Mouse (Mus musculus) heart, embryonic 14.5 days (tissue): ENCODE results near the gene Opa3. TPM values are rescaled to one million over a fixed set of nuclear protein-coding genes. Genes with fewer than 3 reads are reported as not detected.
A peak's percentile ranks its signal among the peaks of the same experiment; 100 is the strongest.

Experiments
- ATAC-seq: fragments of 200-750 bp; cut with Nextera tagmentation; 2 replicates; pipeline ENCODE4 v1.8.0; 2017; ENCODE audit warnings: low read depth, moderate TSS enrichment; ENCODE audit not compliant: insufficient number of reproducible peaks, insufficient read depth, low FRiP score
- H3K27ac ChIP-seq, 2 experiments: fragments of 200-500 bp in 1 of 2; fragments of 300-500 bp in 1 of 2; sonication (generic) in 1 of 2; replicated peaks in 1 of 2; 2 replicates each; pipeline ENCODE4 v1.5.1; 2012 to 2014; ENCODE audit warnings: low read depth in 2 of 2, low read length in 2 of 2, control low read depth in 1 of 2, mild to moderate bottlenecking in 1 of 2, mixed read lengths in 1 of 2; ENCODE audit not compliant: control insufficient read depth in 1 of 2, insufficient read depth in 1 of 2
- H3K27me3 ChIP-seq: fragments of 300-500 bp; sonication (generic); 2 replicates; pipeline ENCODE4 v1.6.1; 2014; ENCODE audit warnings: mild to moderate bottlenecking, low read length, control low read depth; ENCODE audit not compliant: control insufficient read depth, insufficient read depth
- H3K36me3 ChIP-seq: fragments of 300-500 bp; sonication (generic); 2 replicates; pipeline ENCODE4 v1.6.1; 2014; ENCODE audit warnings: mild to moderate bottlenecking, control low read depth, low read length, mixed read lengths; ENCODE audit not compliant: control insufficient read depth, insufficient read depth
- H3K4me1 ChIP-seq, 2 experiments: fragments of 200-500 bp in 1 of 2; fragments of 300-500 bp in 1 of 2; sonication (generic) in 1 of 2; 2 replicates each; pipeline ENCODE4 v1.6.1; 2012 to 2014; ENCODE audit warnings: low read length in 2 of 2, control low read depth in 1 of 2, mixed read lengths in 1 of 2; ENCODE audit not compliant: control insufficient read depth in 2 of 2, insufficient read depth in 2 of 2
- H3K4me2 ChIP-seq: fragments of 300-500 bp; sonication (generic); 2 replicates; pipeline ENCODE4 v1.6.1; 2014; ENCODE audit warnings: mild to moderate bottlenecking, low read length
- H3K4me3 ChIP-seq, 2 experiments: fragments of 200-500 bp in 1 of 2; fragments of 300-500 bp in 1 of 2; sonication (generic) in 1 of 2; 2 replicates each; pipeline ENCODE4 v1.5.1; 2012 to 2014; ENCODE audit warnings: low read length in 2 of 2, mild to moderate bottlenecking in 2 of 2, control low read depth in 1 of 2, low read depth in 1 of 2, moderate library complexity in 1 of 2; ENCODE audit not compliant: control insufficient read depth in 1 of 2, insufficient read depth in 1 of 2
- H3K9ac ChIP-seq: fragments of 300-500 bp; sonication (generic); 2 replicates; pipeline ENCODE4 v1.6.1; 2014; ENCODE audit warnings: mild to moderate bottlenecking, low read length
- H3K9me3 ChIP-seq: fragments of 300-500 bp; sonication (generic); 2 replicates; pipeline ENCODE4 v1.6.1; 2016; ENCODE audit warnings: low read length, control low read depth; ENCODE audit not compliant: control insufficient read depth
- WGBS: fragments of 180-500 bp; shearing (Covaris S2); extraction: QIAGEN DNeasy Blood & Tissue Kit; methylation state at CpG from one replicate; pipeline ENCODE4 v1.1.7; 2014; 5-methylcytosine and 5-hydroxymethylcytosine counted together
- polyA plus RNA-seq: library from polyadenylated mRNA; unstranded; fragments of >200 nt; fragmentation: Nextera tagmentation; extraction: Ambion mirVana; gene quantifications from 2 replicates; pipeline ENCODE4 v1.2.1, GENCODE M21; 2014

Opa3 gene
- polyA plus RNA-seq, 1 experiment from 2014 or later: 36.5 TPM

DNA sequence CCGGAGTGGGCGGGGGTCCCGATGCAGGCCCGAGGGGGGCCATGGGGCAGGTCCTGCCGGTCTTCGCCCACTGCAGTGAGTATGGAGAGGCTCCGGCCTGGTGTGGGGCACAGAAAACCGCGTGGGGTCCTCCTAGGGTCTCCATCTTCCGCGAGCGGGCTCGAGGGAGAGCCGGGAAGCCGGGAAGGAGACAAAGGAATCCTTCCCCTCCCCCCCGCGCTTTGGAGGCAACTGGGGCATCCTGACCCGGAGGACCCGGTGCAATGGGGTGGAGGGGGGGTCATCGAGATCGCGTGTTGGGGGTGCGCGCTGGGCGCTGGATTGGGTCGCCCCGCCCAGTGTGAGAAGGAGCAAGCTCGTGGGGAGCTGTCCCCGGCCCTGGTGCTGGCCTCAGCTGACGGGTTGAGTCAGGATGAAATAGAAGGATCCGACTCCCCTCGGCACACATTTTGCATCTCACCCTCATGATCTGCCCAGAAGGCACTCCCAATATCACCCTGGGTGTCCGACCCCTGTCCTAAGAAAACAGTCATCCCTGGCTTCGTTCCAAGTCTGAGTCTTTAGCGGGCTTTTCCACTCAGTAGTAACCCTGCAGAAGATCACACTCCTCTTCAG, 54.8 kb downstream of the Opa3 start:
- ATAC-seq: peak; percentile 59; the same call in 1 of the 2 replicates
- H3K27me3 ChIP-seq: peaks cover 50% of the 10 kb centered on the region
- 1% methylated on average over 34 of the region's 35 CpGs for WGBS
- H3K36me3 ChIP-seq: no peaks in the 10 kb centered on the region
- H3K9ac ChIP-seq: peak overlapping the region; percentile 34; the same call in 1 of the 2 replicates
- peak overlapping the region; percentile 95 for H3K4me2 ChIP-seq
- peak overlapping the region; percentile 46 to 49 for H3K4me3 ChIP-seq
- H3K27ac ChIP-seq: no peak overlapping the region
- H3K4me1 ChIP-seq: peaks cover 4 to 12% of the 10 kb centered on the region in 2 experiments; a peak in 3 of 4 replicates
- no peaks in the 10 kb centered on the region for H3K9me3 ChIP-seq

DNA sequence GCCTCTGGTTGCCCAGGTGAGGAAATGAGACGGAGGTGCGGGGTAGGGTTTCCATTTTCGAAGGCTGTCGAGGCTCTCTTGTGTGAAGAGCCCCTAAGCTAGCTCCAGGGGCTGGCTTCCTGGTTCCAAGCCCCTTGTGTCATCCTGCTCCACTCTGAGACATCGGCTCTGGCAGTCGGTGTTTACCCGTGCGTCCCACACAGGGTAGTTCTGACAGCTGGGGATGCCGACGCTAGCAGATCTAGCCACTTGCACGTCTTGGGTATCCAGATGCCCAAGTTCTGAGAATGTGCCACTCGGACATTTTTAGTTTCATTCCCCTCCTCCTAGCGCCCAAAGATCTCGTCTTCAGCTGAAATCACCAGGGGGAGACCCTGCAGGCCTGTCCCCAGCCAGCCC, 55.3 kb downstream of the Opa3 start:
- Histone ChIP-seq H3K27me3 (peaks cover 44% of the 10 kb centered on the region), H3K27ac (no peak overlapping the region), H3K36me3 (no peaks in the 10 kb centered on the region), H3K4me2 (peak overlapping the region; percentile 95), H3K9me3 (no peaks in the 10 kb centered on the region), H3K4me3 (no peak overlapping the region), H3K4me1 (peaks cover 4 to 12% of the 10 kb centered on the region in 2 experiments; a peak in 3 of 4 replicates), H3K9ac (no peak overlapping the region)
- WGBS: 38% methylated on average over 14 of the region's 14 CpGs
- no peak for ATAC-seq

DNA sequence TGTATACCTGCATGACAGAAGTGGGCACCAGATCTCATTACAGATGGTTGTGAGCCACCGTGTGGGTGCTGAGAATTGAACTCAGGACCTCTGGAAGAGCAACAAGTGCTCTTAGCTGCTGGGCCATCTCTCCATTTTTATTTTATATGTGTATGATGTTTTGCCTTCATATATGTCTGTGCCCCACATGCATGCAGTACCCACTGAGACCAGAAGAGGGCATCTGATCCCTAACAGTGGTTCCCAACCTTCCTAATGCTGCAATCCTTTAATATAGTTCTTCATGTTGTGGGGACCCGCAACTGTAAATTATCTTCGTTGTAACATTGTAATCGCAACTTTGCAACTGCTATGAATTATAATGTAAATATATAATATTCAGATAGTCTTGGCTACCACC, 56.6 kb downstream of the Opa3 start:
- Histone ChIP-seq H3K4me3 (no peak overlapping the region), H3K9ac (no peak overlapping the region), H3K36me3 (no peaks in the 10 kb centered on the region), H3K4me1 (peaks cover 2 to 7% of the 10 kb centered on the region in 2 experiments; a peak in 1 of 4 replicates), H3K27me3 (peaks cover 31% of the 10 kb centered on the region), H3K9me3 (no peaks in the 10 kb centered on the region), H3K27ac (no peak overlapping the region), H3K4me2 (no peak overlapping the region)
- no peak for ATAC-seq
- WGBS: 23% methylated on average over 4 of the region's 4 CpGs

DNA sequence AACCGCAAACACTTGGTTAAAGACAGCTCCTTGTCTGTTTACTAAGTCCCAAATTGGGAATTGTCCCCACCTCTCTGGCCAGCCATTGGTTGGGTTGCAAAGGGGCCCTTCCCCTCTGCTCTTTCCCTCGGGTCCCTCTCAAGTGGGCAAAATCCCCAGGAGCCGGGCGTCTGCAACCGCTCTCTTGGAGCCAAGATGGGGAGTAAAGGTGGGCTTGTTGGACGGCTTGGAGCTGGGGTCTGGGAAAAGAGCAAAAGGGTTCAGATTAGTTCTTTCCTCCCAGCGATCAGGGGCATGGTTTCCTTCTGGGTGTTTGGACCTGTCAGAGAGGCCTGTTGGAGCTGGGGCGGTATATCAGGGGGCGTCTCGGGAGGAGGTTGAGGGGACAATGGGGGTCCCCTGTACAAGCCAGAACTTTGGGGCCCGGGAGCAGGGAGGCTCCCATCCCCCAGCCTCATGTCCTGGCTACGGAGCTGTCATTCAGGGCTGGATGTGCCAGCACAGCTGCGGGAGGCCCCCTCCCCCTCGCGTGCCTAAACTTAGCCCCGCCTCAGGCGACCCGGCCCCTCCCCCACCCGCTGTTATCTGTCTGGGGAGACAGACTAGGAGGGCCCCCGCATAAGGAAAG, 62.9 kb downstream of the Opa3 start:
- H3K9ac ChIP-seq: peak overlapping the region; percentile 64
- H3K4me2 ChIP-seq: peak overlapping the region; percentile 70
- peaks cover 6 to 7% of the 10 kb centered on the region in 2 experiments; a peak in 3 of 4 replicates for H3K4me1 ChIP-seq
- no peaks in the 10 kb centered on the region for H3K9me3 ChIP-seq
- H3K27me3 ChIP-seq: no peaks in the 10 kb centered on the region
- no peaks in the 10 kb centered on the region for H3K36me3 ChIP-seq
- ATAC-seq: peak; percentile 59
- H3K27ac ChIP-seq: peak overlapping the region; percentile 39 to 55
- 0% methylated on average over 20 of the region's 20 CpGs for WGBS
- H3K4me3 ChIP-seq: peak overlapping the region; percentile 49 to 54

DNA sequence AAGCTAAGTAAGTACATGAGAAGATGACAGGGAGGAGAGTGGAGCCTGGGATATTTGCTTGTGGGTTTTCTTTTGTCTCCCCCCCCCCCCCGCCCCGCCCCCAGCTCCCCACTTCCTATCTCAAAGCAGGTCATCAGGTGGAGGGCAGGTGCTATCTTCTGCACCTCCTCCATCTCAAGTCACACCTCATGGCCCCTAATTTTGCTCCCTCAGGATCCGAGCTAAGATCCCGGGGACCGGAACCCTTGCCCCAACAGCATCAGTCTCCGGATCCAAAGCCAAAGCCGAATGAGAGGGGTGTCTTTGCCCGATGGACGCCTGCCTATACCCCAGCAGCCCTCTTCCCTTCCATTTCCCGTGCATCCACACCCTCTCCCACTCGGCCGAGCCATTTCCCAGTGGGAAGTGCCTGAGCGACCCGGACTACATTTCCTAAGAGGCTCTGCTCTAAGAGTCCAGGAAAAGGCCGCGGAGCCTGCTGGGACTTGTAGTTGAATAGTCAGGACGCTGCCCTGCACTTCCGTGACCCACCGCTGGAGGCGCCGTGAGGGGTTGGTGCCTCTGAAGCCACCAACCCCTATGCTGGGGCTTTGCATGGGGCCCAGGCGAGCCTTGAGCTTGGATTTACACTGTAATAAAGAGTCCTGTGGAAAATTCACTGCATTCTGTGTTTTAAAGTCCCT, 67.5 kb downstream of the Opa3 start:
- Histone ChIP-seq H3K27ac (no peak overlapping the region), H3K9me3 (no peaks in the 10 kb centered on the region), H3K4me3 (peak overlapping the region; percentile 31 to 33), H3K36me3 (no peaks in the 10 kb centered on the region), H3K4me1 (peaks cover 6% of the 10 kb centered on the region in 2 experiments; a peak in 3 of 4 replicates), H3K27me3 (no peaks in the 10 kb centered on the region), H3K9ac (peak overlapping the region; percentile 56; the same call in 1 of the 2 replicates), H3K4me2 (peak overlapping the region; percentile 63)
- WGBS: 13% methylated on average over 21 of the region's 22 CpGs
- ATAC-seq: peak; percentile 46; the same call in 1 of the 2 replicates

DNA sequence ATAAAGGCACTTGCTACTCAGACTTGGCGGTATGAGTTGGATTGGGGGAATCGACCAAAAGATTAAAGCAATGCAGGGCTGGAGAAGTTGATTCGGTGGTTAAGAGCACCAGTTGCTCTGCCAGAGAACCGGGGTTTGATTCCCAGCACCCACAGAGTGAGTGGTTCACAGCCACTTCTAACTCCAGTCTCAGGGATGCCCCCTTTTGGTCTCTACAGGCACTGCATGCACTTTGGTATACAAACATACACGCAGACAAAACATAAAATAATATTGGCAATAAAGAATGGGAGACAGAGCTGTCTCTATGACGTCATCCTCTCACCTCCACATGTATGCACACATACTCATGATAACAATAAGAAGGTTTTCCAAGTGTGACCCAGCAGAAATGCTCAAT, 68.9 kb downstream of the Opa3 start:
- H3K36me3 ChIP-seq: no peaks in the 10 kb centered on the region
- H3K9ac ChIP-seq: no peak overlapping the region
- H3K4me3 ChIP-seq: no peak overlapping the region
- peaks cover 4 to 8% of the 10 kb centered on the region in 2 experiments for H3K4me1 ChIP-seq
- H3K9me3 ChIP-seq: no peaks in the 10 kb centered on the region
- no peak overlapping the region for H3K4me2 ChIP-seq
- no peak overlapping the region for H3K27ac ChIP-seq
- peaks cover 6% of the 10 kb centered on the region; the same call in 1 of the 2 replicates for H3K27me3 ChIP-seq
- WGBS: 86% methylated on average over 6 of the region's 6 CpGs
- no peak for ATAC-seq

DNA sequence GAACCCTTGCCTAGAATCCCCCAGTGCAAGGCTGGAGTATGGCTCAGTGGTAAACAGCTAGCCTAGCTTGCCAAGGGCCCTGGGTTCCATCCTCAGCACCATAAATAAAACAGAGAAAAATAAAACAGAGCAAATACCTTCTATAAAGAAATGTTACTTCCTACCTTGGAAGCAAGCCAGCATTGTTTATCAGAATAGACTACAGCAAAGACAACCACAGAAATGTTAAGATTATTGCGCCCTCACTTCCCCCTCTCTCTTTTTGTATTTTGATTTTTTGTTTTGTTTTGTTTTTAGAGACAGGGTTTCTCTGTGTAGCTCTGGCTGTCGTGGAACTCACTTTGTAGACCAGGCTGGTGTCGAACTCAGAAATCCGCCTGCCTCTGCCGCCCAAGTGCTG, 69.7 kb downstream of the Opa3 start:
- Histone ChIP-seq H3K9ac (no peak overlapping the region), H3K27ac (no peak overlapping the region), H3K27me3 (peaks cover 14% of the 10 kb centered on the region), H3K4me2 (no peak overlapping the region), H3K4me3 (no peak overlapping the region), H3K9me3 (no peaks in the 10 kb centered on the region), H3K36me3 (no peaks in the 10 kb centered on the region), H3K4me1 (peaks cover 4 to 8% of the 10 kb centered on the region in 2 experiments)
- 87% methylated on average over 5 of the region's 5 CpGs for WGBS
- ATAC-seq: no peak
